Mouse (Mus musculus) bone marrow, adult 2 months (tissue): ENCODE measurements around the gene Snta1. TPM values are rescaled to one million over a fixed set of nuclear protein-coding genes. Genes with fewer than 3 reads are reported as not detected.

Experiments
- H3K27ac ChIP-seq: fragments of 200-500 bp; 2 replicates; pipeline ENCODE4 v1.5.1; 2012; ENCODE audit warnings: low read depth, mild to moderate bottlenecking, control low read depth, inconsistent platforms, low read length; ENCODE audit not compliant: control insufficient read depth, poor library complexity, insufficient read depth
- H3K4me1 ChIP-seq: fragments of 200-500 bp; 2 replicates; pipeline ENCODE4 v1.6.1; 2011; ENCODE audit warnings: low read length; ENCODE audit not compliant: control insufficient read depth, insufficient read depth
- H3K4me3 ChIP-seq: fragments of 200-500 bp; replicated peaks from 2 replicates; pipeline ENCODE3; 2011; ENCODE audit warnings: mild to moderate bottlenecking, low read depth, low read length, control low read depth; ENCODE audit not compliant: control insufficient read depth
- CTCF ChIP-seq: fragments of 200-500 bp; IDR thresholded peaks from 2 replicates; pipeline ENCODE4 v1.5.1; 2011; ENCODE audit warnings: low read length, control low read depth; ENCODE audit not compliant: control insufficient read depth, insufficient read depth
- POLR2A ChIP-seq: fragments of 200-500 bp; IDR thresholded peaks from 2 replicates; pipeline ENCODE4 v1.6.1; 2011; ENCODE audit warnings: low read depth, mild to moderate bottlenecking, control low read depth, low read length, borderline replicate concordance; ENCODE audit not compliant: control insufficient read depth
- WGBS: fragments of 180-500 bp; shearing (Covaris S2); methylation state at CpG from one replicate; pipeline ENCODE4 v1.1.7; 2018; 5-methylcytosine and 5-hydroxymethylcytosine counted together
- polyA plus RNA-seq: library from polyadenylated mRNA; stranded (reverse); fragments of >200 nt; gene quantifications from 2 replicates; pipeline ENCODE4 v1.2.4, GENCODE M21; 2011; ENCODE audit warnings: low replicate concordance; ENCODE audit not compliant: missing spikeins, insufficient read depth, insufficient read length

Gene Snta1
- polyA plus RNA-seq, 1 experiment: 3.3 TPM

DNA sequence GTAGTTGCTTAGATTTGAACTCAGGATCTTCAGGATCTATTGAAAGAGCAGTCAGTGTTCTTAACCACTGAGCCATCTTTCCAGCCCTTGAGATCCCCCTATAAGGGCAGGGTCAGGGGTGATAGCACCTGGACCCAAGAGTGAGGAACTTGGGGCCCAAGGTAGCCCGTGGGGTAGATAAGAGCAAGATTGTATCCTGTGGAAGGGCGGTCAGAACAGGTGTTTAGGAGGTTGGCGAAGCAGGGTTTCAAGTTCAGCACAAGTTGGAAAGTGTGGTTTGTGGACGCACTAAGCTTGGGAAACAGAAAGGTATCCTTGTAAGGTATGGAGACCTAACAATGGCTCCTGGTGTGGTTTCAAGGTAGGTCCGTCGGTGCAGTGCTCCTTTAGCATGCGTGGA is 10.1 kb upstream of the Snta1 start:
- WGBS: 84% methylated on average over 7 of the region's 7 CpGs

DNA sequence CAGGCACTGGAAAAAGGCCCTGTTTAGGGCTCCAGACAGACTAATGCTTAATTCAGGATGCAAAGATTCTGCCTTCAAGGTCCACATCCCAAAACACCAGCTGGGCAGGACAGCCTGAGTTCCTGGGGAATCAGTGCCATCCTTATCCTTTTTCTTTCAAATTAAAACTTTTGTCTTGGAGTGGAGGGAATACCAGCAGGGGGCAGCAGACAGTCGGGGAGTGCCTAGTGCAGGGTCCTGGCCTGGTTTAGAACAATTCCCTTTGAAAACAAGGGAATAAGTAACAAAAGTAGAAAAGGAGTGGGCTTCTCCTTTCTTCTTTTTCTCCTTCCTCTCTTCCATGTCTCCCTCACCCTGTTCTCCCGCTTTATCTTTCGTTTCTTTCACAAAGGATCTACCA is 9.2 kb upstream of the Snta1 start:
- Histone ChIP-seq H3K4me1 (no peaks in the 10 kb centered on the region), H3K4me3 (no peak overlapping the region), H3K27ac (no peak overlapping the region)
- WGBS: 33% methylated on average over 3 of the region's 3 CpGs
- peak; percentile 85 for TF ChIP-seq CTCF
- no peak for TF ChIP-seq POLR2A

More for the DNA sequence above, 10.1 kb upstream of the Snta1 start:
- TF ChIP-seq POLR2A: no peak
- TF ChIP-seq CTCF: no peak
- Histone ChIP-seq H3K4me1 (no peaks in the 10 kb centered on the region), H3K4me3 (no peak overlapping the region), H3K27ac (no peak overlapping the region)

DNA sequence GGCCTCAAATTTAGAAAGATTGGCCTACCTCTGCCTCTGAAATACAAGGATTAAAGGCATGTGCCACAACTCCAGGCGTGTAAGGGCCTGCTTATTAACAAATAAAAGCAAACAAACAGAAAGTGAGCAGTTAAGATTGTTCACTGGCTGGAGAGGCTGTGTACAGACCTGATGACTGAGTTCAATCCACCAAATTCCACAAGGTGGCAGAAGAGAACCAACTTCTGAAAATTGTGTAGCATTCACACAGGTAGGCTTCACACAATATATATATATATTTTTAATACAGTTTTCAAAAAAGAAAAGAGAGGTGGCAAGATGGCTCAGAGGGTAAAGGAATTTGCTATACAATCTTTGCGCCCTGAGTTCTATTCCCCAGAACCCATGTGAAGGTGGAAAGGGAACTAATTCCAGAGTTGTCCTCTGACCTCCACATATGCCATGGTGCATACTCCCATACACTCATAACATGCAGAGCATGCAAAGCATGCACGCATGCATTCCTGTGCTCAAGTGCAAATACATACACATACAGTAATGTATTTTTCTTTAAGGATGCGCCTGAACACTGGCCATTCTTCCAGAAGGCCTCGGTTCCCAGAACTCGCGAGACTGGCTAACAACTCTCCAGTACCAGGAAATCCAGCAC is 4.2 kb upstream of the Snta1 start:
- TF ChIP-seq CTCF (no peak), POLR2A (no peak)
- H3K27ac ChIP-seq: no peak overlapping the region
- no peak overlapping the region for H3K4me3 ChIP-seq
- no peaks in the 10 kb centered on the region for H3K4me1 ChIP-seq
- WGBS: 69% methylated on average over 7 of the region's 7 CpGs

DNA sequence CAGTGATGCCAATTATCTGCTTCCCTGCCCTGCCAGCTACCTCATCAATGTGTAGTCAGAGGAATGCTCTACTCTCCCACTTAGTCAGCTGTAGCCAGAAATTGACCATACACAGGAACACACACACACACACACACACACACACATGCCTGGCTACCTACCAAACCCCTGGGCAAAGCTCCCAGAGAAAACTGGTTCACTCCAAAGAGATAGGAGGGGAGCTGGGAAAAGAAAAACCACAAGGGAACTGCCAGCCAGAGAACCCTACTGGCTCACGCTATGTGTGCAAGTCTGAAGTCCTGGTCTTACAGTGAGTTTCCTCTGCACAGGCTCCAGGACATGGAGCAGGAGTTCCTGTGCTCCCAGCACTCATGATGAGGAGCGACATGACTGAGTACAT is 2.5 kb upstream of the Snta1 start:
- Histone ChIP-seq H3K4me1 (no peaks in the 10 kb centered on the region), H3K27ac (no peak overlapping the region), H3K4me3 (no peak overlapping the region)
- WGBS: 50% methylated on average over 2 of the region's 2 CpGs
- TF ChIP-seq CTCF (no peak), POLR2A (no peak)

DNA sequence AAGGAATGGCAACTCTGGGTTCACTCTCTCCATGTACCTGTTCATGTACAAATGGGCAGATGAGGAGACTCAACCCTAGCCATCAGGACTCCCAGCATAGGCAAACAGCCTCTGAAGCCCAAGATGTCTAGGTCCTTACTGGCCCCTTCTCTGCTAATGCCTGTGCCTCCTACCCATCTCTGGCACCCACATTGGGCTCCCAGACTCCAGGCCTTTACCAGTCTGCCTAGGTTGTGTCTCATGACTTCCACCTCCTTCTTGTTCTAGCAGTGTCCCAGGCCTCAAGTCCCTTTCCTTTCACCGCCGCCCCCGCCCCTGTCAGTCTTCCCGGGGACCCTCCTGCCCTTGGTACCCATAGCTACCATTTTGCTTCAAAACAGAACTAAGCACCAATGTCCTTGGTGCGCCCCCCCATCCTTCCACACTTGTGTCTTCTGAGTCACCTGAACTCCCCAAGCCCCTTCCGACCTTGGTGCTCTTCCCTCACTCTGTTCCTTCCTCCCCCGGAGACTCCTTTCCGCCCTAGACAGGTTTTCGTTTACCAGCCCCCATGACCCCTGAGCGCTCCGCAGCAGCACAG is 746 bp downstream of the Snta1 start:
- TF ChIP-seq POLR2A: no peak
- TF ChIP-seq CTCF: no peak
- Histone ChIP-seq H3K27ac (peak overlapping the region; percentile 16; the same call in 1 of the 2 replicates), H3K4me3 (peak overlapping the region; percentile 56), H3K4me1 (no peaks in the 10 kb centered on the region)
- 39% methylated on average over 11 of the region's 11 CpGs for WGBS

DNA sequence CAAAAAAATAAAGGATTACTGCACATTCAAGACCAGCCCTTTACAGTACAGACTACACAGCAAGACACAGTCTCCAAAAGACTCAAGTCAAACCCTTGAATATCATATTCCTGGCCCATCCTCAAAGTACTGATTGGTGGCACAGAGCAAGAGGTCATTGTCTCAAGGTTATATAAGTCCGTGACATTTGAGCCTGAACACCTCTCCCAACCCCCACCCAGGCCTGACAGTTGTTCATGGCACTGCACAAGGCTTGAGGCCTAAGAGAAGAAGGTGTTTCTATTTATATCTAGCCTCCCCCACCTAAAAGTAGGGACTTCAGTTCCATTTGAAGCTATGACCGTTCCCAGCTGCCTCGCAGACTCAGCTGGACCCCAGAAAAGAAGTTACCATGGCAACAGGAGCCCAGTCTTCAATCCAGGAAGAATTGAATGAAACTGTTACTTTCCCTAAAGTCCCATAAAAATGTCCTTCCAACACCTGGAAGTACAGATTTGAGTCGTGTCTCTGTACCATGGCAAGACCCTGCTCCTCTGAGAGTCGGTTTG is 2.4 kb downstream of the Snta1 start:
- H3K4me3 ChIP-seq: no peak overlapping the region
- H3K4me1 ChIP-seq: no peaks in the 10 kb centered on the region
- no peak overlapping the region for H3K27ac ChIP-seq
- TF ChIP-seq POLR2A: no peak
- no peak for TF ChIP-seq CTCF
- 58% methylated on average over 5 of the region's 5 CpGs for WGBS

DNA sequence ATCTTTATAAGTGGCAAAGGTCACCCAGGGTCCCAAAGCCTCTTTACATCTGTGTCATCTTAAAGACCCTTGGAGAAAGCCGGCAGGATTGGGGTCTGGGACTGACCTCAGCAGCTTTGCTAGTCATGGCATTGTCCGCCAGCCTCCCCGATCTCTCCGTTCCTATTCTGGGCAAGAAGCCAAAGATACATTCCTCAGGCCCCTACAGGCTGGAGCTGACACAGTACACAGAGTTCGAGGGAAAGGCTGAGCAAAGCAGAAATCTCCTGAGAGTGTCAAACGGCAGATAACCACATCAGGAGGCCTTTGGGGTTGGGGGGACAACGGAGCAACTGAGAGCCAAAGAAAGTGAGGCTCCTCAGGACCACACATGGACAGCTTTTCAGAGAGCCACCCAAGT is 5.1 kb downstream of the Snta1 start:
- 52% methylated on average over 7 of the region's 7 CpGs for WGBS
- Histone ChIP-seq H3K4me3 (no peak overlapping the region), H3K4me1 (no peaks in the 10 kb centered on the region), H3K27ac (no peak overlapping the region)
- no peak for TF ChIP-seq CTCF
- no peak for TF ChIP-seq POLR2A

DNA sequence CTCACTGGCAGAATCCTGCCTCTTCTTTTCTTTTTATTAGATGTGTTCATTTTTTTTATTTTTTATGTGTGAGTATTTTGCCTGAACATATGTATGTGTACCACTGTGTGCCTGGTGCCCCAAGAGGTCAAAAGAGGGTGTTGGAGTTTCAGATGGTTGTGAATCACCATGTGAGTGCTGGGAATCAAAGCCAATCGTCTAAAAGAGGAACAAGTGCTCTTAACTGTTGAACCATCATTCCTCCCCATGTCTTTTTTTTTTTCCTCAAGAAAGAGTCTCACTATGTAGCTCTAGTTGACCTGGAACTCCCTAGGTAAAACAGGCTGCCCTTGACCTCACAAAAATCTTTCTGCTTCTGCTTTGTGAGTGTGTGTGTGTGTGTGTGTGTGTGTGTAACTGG is 5.9 kb downstream of the Snta1 start:
- Histone ChIP-seq H3K4me3 (no peak overlapping the region), H3K27ac (no peak overlapping the region), H3K4me1 (no peaks in the 10 kb centered on the region)
- TF ChIP-seq POLR2A (no peak), CTCF (no peak)
- 3% methylated on average over 1 of the region's 1 CpGs for WGBS
